13 mouse cellular contexts compared by ENCODE assay signal in genomic region chr4:16848096-16848495, GRCm38 (mm10).
DNase-seq lines count a peak whose midpoint lies in the region.
"Had no signal": no experiment of that assay in that cellular context is flagged by ENCODE, and none has a peak within 500 bp of the region (broad histone marks: within the 10 kb centered on the region; RNA-seq: fewer than 3 reads in every experiment).

No protein-coding gene starts in this region.

- peak; percentile 30 for DNase-seq in layer of hippocampus, adult 11-12 months (ENCODE audit: low spot score)
- no peak for DNase-seq in layer of hippocampus, postnatal 25 days (ENCODE audit: extremely low spot score in 1 of 2, low spot score in 1 of 2)
- peak; percentile 88 for DNase-seq in brain, adult 2 months (ENCODE audit: low read depth, low spot score)
- peak; percentile 43 to 67 for DNase-seq in frontal cortex, postnatal 36 days (ENCODE audit: low spot score in 2 of 2)
- DNase-seq in right cerebral cortex, postnatal 10 days (ENCODE audit: low spot score in 2 of 2): peak; percentile 24 to 53
- DNase-seq in heart, adult 18-20 months: no peak
- DNase-seq in spleen, postnatal 36 days (ENCODE audit: low spot score in 2 of 2): no peak
- DNase-seq: adrenal gland, postnatal 14 days; cerebellum, postnatal 25 days; kidney, adult 18-20 months; kidney, postnatal 4 days; lung, adult 18-20 months; thymus, postnatal 25 days had no signal

Comparison
In these comparisons a context has a peak if more than half of its experiments do, and no peak if none do; other contexts are left out.
1. DNase-seq: peak in layer of hippocampus, adult 11-12 months (single experiment), brain, adult 2 months (single experiment), frontal cortex, postnatal 36 days (2 of 2) and right cerebral cortex, postnatal 10 days (2 of 2); none in layer of hippocampus, postnatal 25 days (0 of 2), heart, adult 18-20 months (0 of 2) and spleen, postnatal 36 days (0 of 2).